Mouse (Mus musculus): ENCODE measurements around the gene Wnk3. TPM values are rescaled to one million over a fixed set of nuclear protein-coding genes. Genes with fewer than 3 reads are reported as not detected.
A peak's percentile ranks its signal among the peaks of the same experiment; 100 is the strongest.

Wnk3 gene
- polyA plus RNA-seq, 1 experiment from 2014 or later = 10.4 TPM

DNA sequence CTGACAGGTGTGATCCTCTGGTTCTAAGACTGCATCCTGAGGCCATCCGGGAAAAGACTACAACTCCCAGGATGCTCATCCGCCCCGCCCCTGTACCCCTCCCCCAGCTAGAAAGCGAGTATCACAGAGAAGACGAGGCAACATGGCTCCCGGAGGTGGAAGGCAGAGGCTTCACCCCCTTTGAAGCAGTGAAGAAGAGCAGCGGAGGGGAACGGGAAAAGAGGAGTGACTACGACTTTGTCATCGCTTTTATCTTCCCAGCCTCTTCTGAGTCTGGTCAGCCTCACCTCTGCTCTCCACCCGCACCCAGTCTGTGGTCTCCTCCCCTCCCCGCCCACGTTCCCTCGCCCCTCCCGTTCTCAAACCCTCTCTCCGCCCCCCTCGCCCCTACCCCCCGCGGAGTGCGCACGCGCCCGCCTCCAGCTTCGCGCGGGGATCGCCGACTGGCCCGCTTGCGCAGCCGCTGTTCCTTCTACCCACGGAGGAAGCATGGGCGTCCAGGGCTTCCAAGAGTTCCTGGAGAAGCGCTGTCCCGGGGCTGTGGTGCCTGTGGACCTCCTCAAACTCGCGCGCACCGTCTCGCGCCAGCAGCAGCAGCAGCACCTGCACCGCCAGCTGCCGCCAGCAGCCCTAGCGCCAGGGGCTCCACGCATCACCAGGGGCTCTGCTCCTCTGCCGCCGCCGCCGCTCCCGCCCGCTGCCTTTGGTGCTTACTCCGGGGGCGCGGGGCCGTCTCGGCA lies 146.1 kb downstream of the Wnk3 start, which contains the start of gene Fam120c:
Gene Fam120c, plus strand, starts transcription at position 415 of the 740 bp plus-strand sequence.
- peaks cover 3% of the 10 kb centered on the region; the same call in 1 of the 2 replicates for H3K4me1 ChIP-seq (ENCODE audit: control insufficient read depth, insufficient read depth, low read depth, low read length)
- peak within 1 kb of the TSS; percentile 77 for H3K9ac ChIP-seq (ENCODE audit: low read depth, low read length)
- peak within 1 kb of the TSS; percentile 90 for H3K27ac ChIP-seq (ENCODE audit: low read depth, low read length)
- H3K4me2 ChIP-seq (ENCODE audit: low read length) = peak within 1 kb of the TSS; percentile 65
- no peaks in the 10 kb centered on the region for H3K9me3 ChIP-seq (ENCODE audit: control insufficient read depth, low read length)
- ATAC-seq = peak; percentile 95
- no peaks in the 10 kb centered on the region for H3K27me3 ChIP-seq (replicated peaks; ENCODE audit: control insufficient read depth, insufficient read depth, low read length)
- H3K4me3 ChIP-seq (ENCODE audit: low read length) = peak within 1 kb of the TSS; percentile 69
- 17% methylated on average over 40 of the region's 56 CpGs for WGBS
- no peaks in the 10 kb centered on the region for H3K36me3 ChIP-seq (ENCODE audit: control insufficient read depth, insufficient read depth, low read length)

DNA sequence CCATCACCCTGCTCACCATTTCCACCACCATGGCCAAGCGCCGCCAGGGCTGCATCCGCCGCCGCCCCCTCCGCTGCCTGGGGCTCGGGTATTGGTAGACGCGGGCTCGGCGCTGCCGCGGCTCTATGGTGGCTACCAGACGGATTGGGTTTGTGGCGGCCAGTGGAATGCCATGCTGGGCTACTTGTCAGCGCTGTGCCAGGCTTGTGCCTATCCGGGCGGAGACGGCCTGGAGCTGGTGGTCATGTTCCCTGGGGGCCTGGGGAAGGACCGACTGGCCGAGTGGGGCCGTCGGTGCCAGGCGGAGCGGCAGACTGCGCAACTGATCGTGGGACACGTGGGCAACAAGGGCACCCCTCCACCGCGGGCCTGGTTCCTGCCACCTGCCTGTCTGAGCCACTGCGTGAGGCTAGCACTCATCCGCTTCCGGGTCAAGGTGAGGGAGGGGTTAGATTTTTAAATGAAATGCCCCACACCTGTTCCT lies 146.7 kb downstream of the Wnk3 start:
- peak overlapping the region; percentile 65 for H3K4me2 ChIP-seq (ENCODE audit: low read length)
- H3K27me3 ChIP-seq (replicated peaks; ENCODE audit: control insufficient read depth, insufficient read depth, low read length) = no peaks in the 10 kb centered on the region
- H3K36me3 ChIP-seq (ENCODE audit: control insufficient read depth, insufficient read depth, low read length) = no peaks in the 10 kb centered on the region
- no peaks in the 10 kb centered on the region for H3K9me3 ChIP-seq (ENCODE audit: control insufficient read depth, low read length)
- peak overlapping the region; percentile 77 for H3K9ac ChIP-seq (ENCODE audit: low read depth, low read length)
- H3K27ac ChIP-seq (ENCODE audit: low read depth, low read length) = peak overlapping the region; percentile 90
- peak overlapping the region; percentile 69 for H3K4me3 ChIP-seq (ENCODE audit: low read length)
- peaks cover 3% of the 10 kb centered on the region; the same call in 1 of the 2 replicates for H3K4me1 ChIP-seq (ENCODE audit: control insufficient read depth, insufficient read depth, low read depth, low read length)
- peak; percentile 59 for ATAC-seq
- 19% methylated on average over 23 of the region's 33 CpGs for WGBS

DNA sequence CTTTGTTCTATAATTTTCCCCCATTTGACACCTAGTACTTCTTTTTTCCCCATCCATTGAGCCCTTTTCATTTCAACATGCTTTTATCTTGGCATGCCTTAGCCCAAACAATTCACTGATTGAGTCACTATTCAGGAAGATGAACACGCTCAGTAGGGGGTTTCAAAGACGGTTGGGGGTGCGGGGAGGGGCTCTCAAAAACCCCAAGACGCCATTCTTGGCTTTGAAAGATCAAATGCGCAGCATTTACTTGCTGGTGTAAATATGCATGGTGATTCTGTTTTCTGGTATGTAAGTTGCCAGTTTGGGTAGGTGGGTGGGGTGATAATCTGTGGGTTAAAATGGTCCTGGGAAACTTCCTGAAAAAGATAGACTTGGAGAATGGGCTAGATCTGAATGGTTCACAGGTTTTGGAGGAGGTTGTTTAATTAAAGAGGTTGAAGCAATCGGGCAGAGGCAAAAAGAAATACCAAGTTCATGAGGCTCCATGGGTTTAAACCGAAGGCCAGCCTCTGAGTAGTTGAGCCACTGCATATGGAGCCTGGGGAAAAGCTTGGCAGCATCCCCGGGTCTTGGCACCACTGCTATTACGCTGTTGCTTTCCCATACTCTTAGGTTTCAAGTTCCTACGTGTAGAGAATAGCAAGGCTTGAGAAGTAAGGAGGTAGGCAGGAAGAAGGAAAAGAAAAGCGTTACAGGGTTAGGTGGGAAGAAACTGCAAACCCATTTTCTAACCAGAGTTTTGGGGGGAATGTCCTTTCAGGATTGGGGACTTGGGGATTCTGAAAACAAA lies 147.7 kb downstream of the Wnk3 start:
- Histone ChIP-seq H3K4me3 (ENCODE audit: low read length) (peak overlapping the region; percentile 69), H3K27me3 (replicated peaks; ENCODE audit: control insufficient read depth, insufficient read depth, low read length) (no peaks in the 10 kb centered on the region), H3K36me3 (ENCODE audit: control insufficient read depth, insufficient read depth, low read length) (no peaks in the 10 kb centered on the region), H3K4me1 (ENCODE audit: control insufficient read depth, insufficient read depth, low read depth, low read length) (peaks cover 3% of the 10 kb centered on the region; the same call in 1 of the 2 replicates), H3K4me2 (ENCODE audit: low read length) (peak overlapping the region; percentile 65), H3K9me3 (ENCODE audit: control insufficient read depth, low read length) (no peaks in the 10 kb centered on the region), H3K27ac (ENCODE audit: low read depth, low read length) (peak overlapping the region; percentile 12), H3K9ac (ENCODE audit: low read depth, low read length) (no peak overlapping the region; the same call in 1 of the 2 replicates)
- WGBS = 25% methylated on average over 11 of the region's 11 CpGs
- ATAC-seq = no peak

DNA sequence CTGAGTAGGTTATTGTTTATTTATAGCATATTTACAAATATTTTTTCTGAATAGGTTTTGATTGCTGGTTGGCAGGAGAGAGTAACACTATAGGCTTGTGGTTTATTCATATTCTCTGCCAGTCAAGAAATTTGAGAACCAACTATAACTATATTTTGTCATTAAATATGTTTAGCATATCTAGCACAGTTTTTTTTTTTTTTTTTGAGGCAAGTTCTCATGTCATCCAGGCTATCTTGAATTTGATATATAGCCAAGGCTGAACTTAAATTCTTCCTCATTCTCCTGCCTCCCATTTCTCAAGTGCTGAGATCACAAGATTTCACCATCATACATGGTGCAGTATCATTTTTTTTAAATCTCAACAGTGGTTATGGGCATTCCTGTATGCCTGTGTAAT lies 149.4 kb downstream of the Wnk3 start:
- no peak overlapping the region for H3K9ac ChIP-seq (ENCODE audit: low read depth, low read length)
- H3K9me3 ChIP-seq (ENCODE audit: control insufficient read depth, low read length) = no peaks in the 10 kb centered on the region
- H3K4me1 ChIP-seq (ENCODE audit: control insufficient read depth, insufficient read depth, low read depth, low read length) = peaks cover 3% of the 10 kb centered on the region; the same call in 1 of the 2 replicates
- H3K27ac ChIP-seq (ENCODE audit: low read depth, low read length) = no peak overlapping the region
- no peaks in the 10 kb centered on the region for H3K27me3 ChIP-seq (replicated peaks; ENCODE audit: control insufficient read depth, insufficient read depth, low read length)
- H3K4me3 ChIP-seq (ENCODE audit: low read length) = no peak overlapping the region
- no peaks in the 10 kb centered on the region for H3K36me3 ChIP-seq (ENCODE audit: control insufficient read depth, insufficient read depth, low read length)
- H3K4me2 ChIP-seq (ENCODE audit: low read length) = no peak overlapping the region; the same call in 1 of the 2 replicates
- no peak for ATAC-seq

DNA sequence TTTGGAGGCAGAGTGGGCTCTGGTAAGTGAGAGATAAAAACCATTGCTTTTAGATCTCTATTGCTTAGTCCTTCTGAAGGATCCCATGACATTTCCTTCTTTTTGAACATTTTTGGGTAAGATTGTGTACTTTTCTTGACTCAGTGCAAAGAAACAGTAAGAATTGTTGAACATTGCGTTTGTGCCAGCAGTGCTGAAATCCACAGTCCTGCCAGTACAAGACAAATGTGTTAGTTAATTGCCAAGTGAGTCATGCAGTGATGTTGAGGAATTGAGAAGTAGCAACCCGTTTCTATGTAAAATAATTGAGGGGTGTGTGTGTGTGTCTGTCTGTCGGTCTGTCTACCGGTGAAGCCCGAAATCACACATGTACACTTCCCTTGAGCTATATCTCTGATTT lies 151.4 kb downstream of the Wnk3 start:
- Histone ChIP-seq H3K4me3 (ENCODE audit: low read length) (no peak overlapping the region), H3K9ac (ENCODE audit: low read depth, low read length) (no peak overlapping the region), H3K27me3 (replicated peaks; ENCODE audit: control insufficient read depth, insufficient read depth, low read length) (no peaks in the 10 kb centered on the region), H3K27ac (ENCODE audit: low read depth, low read length) (no peak overlapping the region), H3K4me2 (ENCODE audit: low read length) (no peak overlapping the region), H3K4me1 (ENCODE audit: control insufficient read depth, insufficient read depth, low read depth, low read length) (peaks cover 3% of the 10 kb centered on the region; the same call in 1 of the 2 replicates), H3K9me3 (ENCODE audit: control insufficient read depth, low read length) (no peaks in the 10 kb centered on the region), H3K36me3 (ENCODE audit: control insufficient read depth, insufficient read depth, low read length) (no peaks in the 10 kb centered on the region)
- WGBS = 81% methylated on average over 5 of the region's 5 CpGs
- no peak for ATAC-seq

Other genes with a start within 250 kb of the Wnk3 start
- 80.7 and 80.9 TPM in 2 replicates for gene Gnl3l, start 180.8 kb upstream of the Wnk3 start, polyA plus RNA-seq (2015; fragmentation: Nextera tagmentation; extraction: Ambion mirVana)
- 12.8 and 15.6 TPM in 2 replicates for gene Fgd1, start 151.9 kb upstream of the Wnk3 start, polyA plus RNA-seq (2015; fragmentation: Nextera tagmentation; extraction: Ambion mirVana)
- gene Tsr2, start 101.5 kb upstream of the Wnk3 start, polyA plus RNA-seq (2015; fragmentation: Nextera tagmentation; extraction: Ambion mirVana) = 38.7 and 39.1 TPM in 2 replicates
- 7.7 and 8.0 TPM in 2 replicates for gene Fam120c, start 146.1 kb downstream of the Wnk3 start, polyA plus RNA-seq (2015; fragmentation: Nextera tagmentation; extraction: Ambion mirVana)

Data from hindbrain, embryonic 16.5 days (tissue).